Mouse (Mus musculus) MEL (cell line): ENCODE results near the gene Nme1. TPM values are rescaled to one million over a fixed set of nuclear protein-coding genes. Genes with fewer than 3 reads are reported as not detected.

Source experiments
- DNase-seq: peaks from one replicate; pipeline ENCODE4 v3.0.0; 2011; ENCODE audit warnings: low read depth, low spot score
- H3K27ac ChIP-seq: 2 replicates; pipeline ENCODE4 v1.5.1; 2012; ENCODE audit warnings: low read depth, mild to moderate bottlenecking, control low read depth, low read length, moderate library complexity; ENCODE audit not compliant: control insufficient read depth
- H3K27me3 ChIP-seq, 2 experiments: fragments of 150-350 bp in 1 of 2; sonication (generic) in 1 of 2; 2 replicates each; pipeline ENCODE4 v1.6.1; 2012; ENCODE audit warnings: low read length in 2 of 2, mild to moderate bottlenecking in 2 of 2, improper control_type of control experiment in 1 of 2, moderate library complexity in 1 of 2; ENCODE audit not compliant: insufficient read depth in 2 of 2, control insufficient read depth in 1 of 2
- H3K36me3 ChIP-seq, 2 experiments: 2 replicates each; pipeline ENCODE4 v1.6.1; 2012 to 2014; ENCODE audit warnings: low read length in 2 of 2, improper control_type of control experiment in 1 of 2, inconsistent platforms in 1 of 2, mild to moderate bottlenecking in 1 of 2; ENCODE audit not compliant: insufficient read depth in 2 of 2, control insufficient read depth in 1 of 2
- H3K4me1 ChIP-seq, 2 experiments: fragments of 150-350 bp in 1 of 2; sonication (generic) in 1 of 2; 2 replicates each; pipeline ENCODE4 v1.6.1; 2012; ENCODE audit warnings: low read length in 2 of 2, improper control_type of control experiment in 1 of 2, mild to moderate bottlenecking in 1 of 2; ENCODE audit not compliant: insufficient read depth in 2 of 2, control insufficient read depth in 1 of 2
- H3K4me3 ChIP-seq, 2 experiments: fragments of 150-350 bp in 1 of 2; sonication (generic) in 1 of 2; 2 replicates each; pipeline ENCODE4 v1.5.1; 2012; ENCODE audit warnings: low read depth in 2 of 2, low read length in 2 of 2, mild to moderate bottlenecking in 2 of 2, moderate library complexity in 2 of 2, control low read depth in 1 of 2, improper control_type of control experiment in 1 of 2; ENCODE audit not compliant: control insufficient read depth in 1 of 2, insufficient read depth in 1 of 2
- H3K79me2 ChIP-seq: 2 replicates; pipeline ENCODE4 v1.6.1; 2012; ENCODE audit warnings: mild to moderate bottlenecking, low read length, moderate library complexity; ENCODE audit not compliant: control insufficient read depth, poor library complexity, insufficient read depth
- H3K9ac ChIP-seq: 2 replicates; pipeline ENCODE4 v1.6.1; 2012; ENCODE audit warnings: low read depth, mild to moderate bottlenecking, control low read depth, low read length, moderate library complexity; ENCODE audit not compliant: control insufficient read depth, poor library complexity, severe bottlenecking
- H3K9me3 ChIP-seq: fragments of 150-350 bp; sonication (generic); replicated peaks from 2 replicates; pipeline ENCODE4 v1.6.1; 2012; ENCODE audit warnings: mild to moderate bottlenecking, low read length, improper control_type of control experiment, moderate library complexity; ENCODE audit not compliant: insufficient read depth
- BHLHE40 ChIP-seq: IDR thresholded peaks from 2 replicates; pipeline ENCODE4 v1.6.1; 2012; ENCODE audit warnings: low read depth, mild to moderate bottlenecking, inconsistent platforms, low read length, improper control_type of control experiment, borderline replicate concordance
- CHD2 ChIP-seq: IDR thresholded peaks from 2 replicates; pipeline ENCODE4 v1.6.1; 2011; ENCODE audit warnings: low read length, improper control_type of control experiment
- CTCF ChIP-seq, 3 experiments: IDR thresholded peaks in 2 of 3; conservative IDR thresholded peaks in 1 of 3; 2 replicates each; pipeline ENCODE4 v1.5.1; 2011 to 2012; ENCODE audit warnings: low read length in 3 of 3, low read depth in 2 of 3, mild to moderate bottlenecking in 2 of 3, improper control_type of control experiment in 1 of 3, inconsistent platforms in 1 of 3, mixed read lengths in 1 of 3, moderate library complexity in 1 of 3; ENCODE audit not compliant: control insufficient read depth in 1 of 3, insufficient read depth in 1 of 3, poor library complexity in 1 of 3, severe bottlenecking in 1 of 3
- EP300 ChIP-seq, 2 experiments: IDR thresholded peaks; 2 replicates each; pipeline ENCODE4 v1.6.1; 2011; ENCODE audit warnings: improper control_type of control experiment in 2 of 2, low read length in 2 of 2, low read depth in 1 of 2, mild to moderate bottlenecking in 1 of 2
- ETS1 ChIP-seq: IDR thresholded peaks from 2 replicates; pipeline ENCODE4 v1.6.1; 2012; ENCODE audit warnings: low read depth, mild to moderate bottlenecking, inconsistent platforms, low read length, improper control_type of control experiment, moderate library complexity
- GABPA ChIP-seq: IDR thresholded peaks from 2 replicates; pipeline ENCODE4 v1.6.1; 2012; ENCODE audit warnings: low read depth, mild to moderate bottlenecking, inconsistent platforms, low read length, improper control_type of control experiment, moderate library complexity
- GATA1 ChIP-seq: IDR thresholded peaks from 2 replicates; pipeline ENCODE4 v1.6.1; 2011; ENCODE audit warnings: low read depth, low read length, improper control_type of control experiment
- HCFC1 ChIP-seq: IDR thresholded peaks from 2 replicates; pipeline ENCODE4 v1.6.1; 2012; ENCODE audit warnings: low read depth, mild to moderate bottlenecking, inconsistent platforms, low read length, improper control_type of control experiment, moderate library complexity
- KAT2A ChIP-seq: conservative IDR thresholded peaks from 2 replicates; pipeline ENCODE4 v1.6.1; 2012; ENCODE audit warnings: low read depth, low read length, improper control_type of control experiment, inconsistent platforms
- MAFK ChIP-seq: IDR thresholded peaks from 2 replicates; pipeline ENCODE4 v1.6.1; 2011; ENCODE audit warnings: low read depth, mild to moderate bottlenecking, low read length, improper control_type of control experiment, borderline replicate concordance
- MAX ChIP-seq: IDR thresholded peaks from 2 replicates; pipeline ENCODE4 v1.6.1; 2011; ENCODE audit warnings: low read length, improper control_type of control experiment
- MEF2A ChIP-seq: IDR thresholded peaks from 2 replicates; pipeline ENCODE4 v1.6.1; 2014; ENCODE audit warnings: low read depth, mild to moderate bottlenecking, inconsistent platforms, low read length, improper control_type of control experiment; ENCODE audit not compliant: poor library complexity, insufficient replicate concordance, severe bottlenecking; ENCODE audit errors: extremely low read depth
- MXI1 ChIP-seq: IDR thresholded peaks from 2 replicates; pipeline ENCODE4 v1.6.1; 2011; ENCODE audit warnings: mild to moderate bottlenecking, low read depth, low read length, improper control_type of control experiment
- MYB ChIP-seq: IDR thresholded peaks from 2 replicates; pipeline ENCODE4 v1.6.1; 2011; ENCODE audit warnings: mild to moderate bottlenecking, low read depth, low read length, improper control_type of control experiment
- MYC ChIP-seq: IDR thresholded peaks from 2 replicates; pipeline ENCODE4 v1.6.1; 2011; ENCODE audit warnings: low read depth, mild to moderate bottlenecking, low read length, improper control_type of control experiment, moderate library complexity
- NELFE ChIP-seq: IDR thresholded peaks from 2 replicates; pipeline ENCODE4 v1.6.1; 2011; ENCODE audit warnings: low read depth, low read length, improper control_type of control experiment
- NRF1 ChIP-seq: IDR thresholded peaks from 2 replicates; pipeline ENCODE4 v1.6.1; 2014; ENCODE audit warnings: low read depth, mild to moderate bottlenecking, inconsistent platforms, low read length, improper control_type of control experiment, moderate library complexity; ENCODE audit not compliant: poor library complexity, insufficient read depth, severe bottlenecking
- POLR2AphosphoS2 ChIP-seq: IDR thresholded peaks from 2 replicates; pipeline ENCODE4 v1.6.1; 2011; ENCODE audit warnings: low read length, improper control_type of control experiment
- POLR2AphosphoS5 ChIP-seq: IDR thresholded peaks from 2 replicates; pipeline ENCODE4 v1.6.1; 2012; ENCODE audit warnings: low read depth, borderline replicate concordance, mild to moderate bottlenecking, inconsistent platforms, low read length, moderate library complexity, mixed read lengths
- RAD21 ChIP-seq: IDR thresholded peaks from 2 replicates; pipeline ENCODE4 v1.6.1; 2011; ENCODE audit warnings: mild to moderate bottlenecking, low read depth, low read length, improper control_type of control experiment
- RCOR1 ChIP-seq: IDR thresholded peaks from 2 replicates; pipeline ENCODE4 v1.6.1; 2012; ENCODE audit warnings: low read depth, mild to moderate bottlenecking, inconsistent platforms, low read length, improper control_type of control experiment
- SIN3A ChIP-seq: IDR thresholded peaks from 2 replicates; pipeline ENCODE4 v1.6.1; 2012; ENCODE audit warnings: low read length, improper control_type of control experiment, inconsistent platforms
- SMC3 ChIP-seq: IDR thresholded peaks from 2 replicates; pipeline ENCODE4 v1.6.1; 2011; ENCODE audit warnings: low read depth, low read length, improper control_type of control experiment
- TBP ChIP-seq: IDR thresholded peaks from 2 replicates; pipeline ENCODE4 v1.8.0; 2011; ENCODE audit warnings: low read depth, low read length, improper control_type of control experiment
- TCF12 ChIP-seq: IDR thresholded peaks from 2 replicates; pipeline ENCODE4 v1.6.1; 2014; ENCODE audit warnings: low read depth, mild to moderate bottlenecking, inconsistent platforms, low read length, improper control_type of control experiment, moderate library complexity
- USF1 ChIP-seq: IDR thresholded peaks from 2 replicates; pipeline ENCODE4 v1.6.1; 2014; ENCODE audit warnings: low read depth, mild to moderate bottlenecking, inconsistent platforms, low read length, improper control_type of control experiment, moderate library complexity
- USF2 ChIP-seq, 2 experiments: IDR thresholded peaks; 2 replicates each; pipeline ENCODE4 v1.6.1; 2011 to 2012; ENCODE audit warnings: improper control_type of control experiment in 2 of 2, low read length in 2 of 2, borderline replicate concordance in 1 of 2, inconsistent platforms in 1 of 2, low read depth in 1 of 2, mild to moderate bottlenecking in 1 of 2; ENCODE audit not compliant: insufficient read depth in 1 of 2
- ZKSCAN1 ChIP-seq: IDR thresholded peaks from 2 replicates; pipeline ENCODE4 v1.6.1; 2012; ENCODE audit warnings: low read depth, mild to moderate bottlenecking, inconsistent platforms, low read length, improper control_type of control experiment, moderate library complexity
- ZNF384 ChIP-seq: IDR thresholded peaks from 2 replicates; pipeline ENCODE4 v1.6.1; 2012; ENCODE audit warnings: low read depth, mild to moderate bottlenecking, inconsistent platforms, low read length, improper control_type of control experiment
- polyA plus RNA-seq, 2 experiments: library from polyadenylated mRNA; stranded (reverse) in 1 of 2; unstranded in 1 of 2; fragments of >175 nt in 1 of 2; fragments of >200 nt in 1 of 2; gene quantifications; 2 replicates each; pipeline versions ENCODE4 v1.2.1 to v1.2.4; 2012; ENCODE audit warnings: low replicate concordance in 2 of 2, low read depth in 1 of 2; ENCODE audit not compliant: insufficient read length in 2 of 2, insufficient read depth in 1 of 2, missing spikeins in 1 of 2
- total RNA-seq: library from RNA; depleted of rRNA; stranded (reverse); fragments of 300-350 nt; gene quantifications from 2 replicates; pipeline ENCODE4 v1.2.3, GENCODE M21; 2012

Nme1 gene
- total and polyA plus RNA-seq, 3 experiments = 131 to 210 TPM; not detected in 1

DNA sequence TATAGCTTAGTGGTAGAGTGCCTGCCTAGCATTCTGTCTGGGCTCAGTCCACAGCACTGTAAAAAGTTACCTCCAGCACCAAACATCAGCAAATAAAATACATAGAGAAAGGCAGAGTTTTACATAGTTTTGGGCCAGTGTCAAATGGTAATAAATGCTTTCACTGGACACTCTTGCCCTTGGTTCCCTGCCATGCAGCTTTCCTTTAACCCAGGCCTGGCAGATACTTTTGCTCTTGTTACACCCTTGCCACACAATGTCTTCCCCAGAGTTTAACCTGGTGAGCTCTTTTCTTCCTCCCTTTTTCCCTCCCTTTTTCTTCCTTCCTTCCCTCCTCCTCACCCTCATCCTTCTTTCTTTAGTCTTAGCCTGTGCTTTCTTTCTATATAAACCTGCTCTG is 31.0 kb upstream of the Nme1 start:
- no peak overlapping the region for H3K9ac ChIP-seq
- peaks cover 5 to 10% of the 10 kb centered on the region in 2 experiments for H3K4me1 ChIP-seq
- H3K79me2 ChIP-seq = peaks cover 56% of the 10 kb centered on the region
- H3K4me3 ChIP-seq = no peak overlapping the region
- H3K36me3 ChIP-seq = peaks cover 0 to 11% of the 10 kb centered on the region in 2 experiments; a peak in 2 of 4 replicates
- no peak for TF ChIP-seq GATA1
- no peak for TF ChIP-seq CTCF (IDR thresholded peaks at IDR 0.05 in 2 of 3, conservative IDR thresholded peaks at IDR 0.05 in 1 of 3; ENCODE audit: control insufficient read depth in 1 of 3, insufficient read depth in 1 of 3, low read depth in 2 of 3, low read length in 3 of 3, poor library complexity in 1 of 3, severe bottlenecking in 1 of 3)
- no peak for TF ChIP-seq TCF12
- TF ChIP-seq USF2 (IDR thresholded peaks at IDR 0.05; ENCODE audit: borderline replicate concordance in 1 of 2, insufficient read depth in 1 of 2, low read depth in 1 of 2, low read length in 2 of 2) = no peak
- no peak for TF ChIP-seq GABPA
- no peak for TF ChIP-seq MXI1
- no peak for TF ChIP-seq MAX
- no peak for TF ChIP-seq NRF1
- TF ChIP-seq ETS1 = no peak
- no peak for TF ChIP-seq KAT2A
- no peak for TF ChIP-seq POLR2AphosphoS2
- TF ChIP-seq ZNF384 = no peak
- no peak for TF ChIP-seq MYB
- no peak for TF ChIP-seq MEF2A
- no peak for TF ChIP-seq BHLHE40
- no peaks in the 10 kb centered on the region for H3K27me3 ChIP-seq
- H3K9me3 ChIP-seq = no peaks in the 10 kb centered on the region
- no peak for DNase-seq
- no peak overlapping the region for H3K27ac ChIP-seq

DNA sequence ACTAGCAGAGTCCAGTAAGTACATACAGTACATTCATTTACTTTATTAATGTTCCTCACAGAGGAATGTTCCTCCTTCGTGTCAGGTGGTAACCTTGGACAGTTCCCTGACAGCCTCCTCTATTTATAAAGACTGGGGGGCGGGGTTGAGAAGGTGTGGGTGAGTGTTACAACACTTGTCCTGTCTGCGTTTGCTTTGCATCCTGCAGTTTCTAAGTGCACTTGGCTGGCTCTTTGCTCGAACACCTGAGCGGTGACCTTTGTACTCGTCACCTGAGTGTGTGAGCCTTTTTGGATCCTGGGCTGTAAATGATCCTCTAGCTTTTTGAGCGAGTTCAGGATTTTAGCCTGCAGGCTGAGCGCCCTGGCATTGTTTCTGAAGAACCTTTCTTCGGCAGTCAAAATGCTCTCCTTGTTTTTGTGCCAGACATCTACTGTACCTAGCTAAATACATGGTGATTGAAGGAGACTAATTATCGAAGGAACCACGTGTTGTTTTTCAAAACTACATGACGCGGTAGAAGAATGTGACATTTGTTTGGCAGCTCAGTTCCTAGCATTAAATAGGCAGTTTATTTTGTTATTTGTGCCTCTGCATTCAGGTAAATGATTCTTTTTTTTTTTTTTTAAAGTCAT is 28.9 kb upstream of the Nme1 start:
- Histone ChIP-seq H3K79me2 (peaks cover 45% of the 10 kb centered on the region), H3K9ac (peak overlapping the region; percentile 97), H3K27ac (no peak overlapping the region), H3K36me3 (peaks cover 0 to 12% of the 10 kb centered on the region in 2 experiments; a peak in 2 of 4 replicates), H3K4me1 (peaks cover 6 to 15% of the 10 kb centered on the region in 2 experiments)
- no peak for TF ChIP-seq RCOR1
- no peak for TF ChIP-seq NELFE
- peak; percentile 11; the same call in 1 of the 2 replicates for TF ChIP-seq HCFC1
- 0 out of 2 replicates have a peak, but pooled peaks have one; percentile 7 for TF ChIP-seq SMC3
- TF ChIP-seq MXI1 = peak; percentile 96
- TF ChIP-seq SIN3A = peak; percentile 99
- TF ChIP-seq POLR2AphosphoS5 = no peak
- TF ChIP-seq USF1 = no peak
- TF ChIP-seq MYC = 0 out of 2 replicates have a peak, but pooled peaks have one; percentile 6
- no peak for TF ChIP-seq ZKSCAN1
- no peak for TF ChIP-seq CHD2
- TF ChIP-seq MAFK = no peak
- 0 out of 2 replicates have a peak, but pooled peaks have one; percentile 16 for TF ChIP-seq TBP
- TF ChIP-seq EP300 (IDR thresholded peaks at IDR 0.05; ENCODE audit: low read depth in 1 of 2, low read length in 2 of 2) = no peak
- no peak for TF ChIP-seq RAD21
- no peak for TF ChIP-seq CTCF (IDR thresholded peaks at IDR 0.05 in 2 of 3, conservative IDR thresholded peaks at IDR 0.05 in 1 of 3; ENCODE audit: control insufficient read depth in 1 of 3, insufficient read depth in 1 of 3, low read depth in 2 of 3, low read length in 3 of 3, poor library complexity in 1 of 3, severe bottlenecking in 1 of 3)
- TF ChIP-seq, all 39 proteins: peak for 6
- Histone ChIP-seq H3K27me3 (no peaks in the 10 kb centered on the region), H3K9me3 (no peaks in the 10 kb centered on the region), H3K4me3 (peak overlapping the region; percentile 85 to 99)
- peak; percentile 78 for DNase-seq
